Mouse (Mus musculus): ENCODE measurements at regions not wholly inside any gene's neighbourhood (a gene's known extent, or its start where the extent isn't known, plus 50 kb on each side); places are given as distances from the start of the nearest gene placed in this dataset.

DNA sequence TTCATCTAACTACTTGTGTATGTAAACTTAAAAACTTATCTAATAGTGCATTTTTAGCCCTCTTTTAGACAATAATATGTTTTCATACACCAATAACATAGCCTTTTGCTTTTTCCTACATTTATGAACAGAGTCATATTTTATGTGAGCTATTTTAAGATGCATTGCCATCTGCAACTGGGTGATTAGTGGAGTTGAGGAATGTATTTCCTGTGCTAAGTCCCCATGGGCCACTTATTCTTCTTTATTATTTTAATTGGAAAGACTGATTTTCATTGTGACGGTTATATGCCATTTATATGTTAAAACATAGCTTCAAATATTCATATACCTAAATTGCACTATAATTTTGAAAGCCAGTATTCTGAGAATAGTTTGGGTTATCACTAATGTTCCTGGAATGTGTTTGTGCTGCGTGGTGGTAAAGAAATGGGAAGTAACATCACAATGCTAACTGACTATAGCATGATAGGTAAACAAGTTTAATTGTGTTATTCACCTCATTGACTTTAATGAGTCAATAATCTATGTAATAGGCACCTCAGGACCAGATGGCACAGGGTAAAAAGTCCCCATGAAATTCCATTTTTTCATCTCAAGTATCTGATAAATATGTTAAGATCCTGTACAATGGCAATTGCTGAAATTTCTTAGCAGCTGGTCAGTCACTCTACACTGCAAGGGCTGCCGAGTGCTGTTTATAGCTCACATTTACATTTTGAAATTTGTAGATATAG, 1671.5 kb downstream of the Efnb2 start:
- H3K27ac ChIP-seq: no peak overlapping the region
- H3K27me3 ChIP-seq (replicated peaks): no peaks in the 10 kb centered on the region
- no peaks in the 10 kb centered on the region for H3K36me3 ChIP-seq (replicated peaks)
- H3K4me3 ChIP-seq: no peak overlapping the region
- H3K4me1 ChIP-seq: no peaks in the 10 kb centered on the region
- no peak overlapping the region for H3K9ac ChIP-seq
- ATAC-seq (replicated peaks): no peak
- WGBS: 74% methylated on average over 3 of the region's 3 CpGs
- H3K9me3 ChIP-seq: no peaks in the 10 kb centered on the region
- H3K4me2 ChIP-seq: no peak overlapping the region

DNA sequence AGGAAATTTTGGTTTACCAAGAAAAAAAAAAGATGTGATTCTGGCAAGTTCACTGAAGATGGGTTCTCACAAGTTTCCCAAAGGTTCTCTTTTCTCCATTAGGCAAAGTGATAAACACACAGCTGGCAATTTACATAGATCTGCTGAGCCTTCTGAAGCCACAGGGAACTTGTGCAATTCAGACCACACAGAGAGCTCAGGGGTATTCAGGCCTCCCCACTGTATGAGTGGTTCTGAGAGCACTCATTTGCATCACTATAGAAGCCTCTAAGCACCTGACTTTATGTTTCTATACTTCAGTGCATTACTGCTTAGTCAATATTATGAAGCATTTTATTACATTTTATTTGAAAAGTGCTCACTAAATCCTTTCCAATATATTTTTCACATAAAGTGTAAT, 1687.1 kb downstream of the Efnb2 start:
- Histone ChIP-seq H3K4me2 (no peak overlapping the region), H3K27ac (no peak overlapping the region), H3K9me3 (no peaks in the 10 kb centered on the region), H3K36me3 (replicated peaks) (no peaks in the 10 kb centered on the region), H3K9ac (no peak overlapping the region), H3K4me3 (no peak overlapping the region), H3K27me3 (replicated peaks) (no peaks in the 10 kb centered on the region), H3K4me1 (no peaks in the 10 kb centered on the region)
- no peak for ATAC-seq (replicated peaks)

DNA sequence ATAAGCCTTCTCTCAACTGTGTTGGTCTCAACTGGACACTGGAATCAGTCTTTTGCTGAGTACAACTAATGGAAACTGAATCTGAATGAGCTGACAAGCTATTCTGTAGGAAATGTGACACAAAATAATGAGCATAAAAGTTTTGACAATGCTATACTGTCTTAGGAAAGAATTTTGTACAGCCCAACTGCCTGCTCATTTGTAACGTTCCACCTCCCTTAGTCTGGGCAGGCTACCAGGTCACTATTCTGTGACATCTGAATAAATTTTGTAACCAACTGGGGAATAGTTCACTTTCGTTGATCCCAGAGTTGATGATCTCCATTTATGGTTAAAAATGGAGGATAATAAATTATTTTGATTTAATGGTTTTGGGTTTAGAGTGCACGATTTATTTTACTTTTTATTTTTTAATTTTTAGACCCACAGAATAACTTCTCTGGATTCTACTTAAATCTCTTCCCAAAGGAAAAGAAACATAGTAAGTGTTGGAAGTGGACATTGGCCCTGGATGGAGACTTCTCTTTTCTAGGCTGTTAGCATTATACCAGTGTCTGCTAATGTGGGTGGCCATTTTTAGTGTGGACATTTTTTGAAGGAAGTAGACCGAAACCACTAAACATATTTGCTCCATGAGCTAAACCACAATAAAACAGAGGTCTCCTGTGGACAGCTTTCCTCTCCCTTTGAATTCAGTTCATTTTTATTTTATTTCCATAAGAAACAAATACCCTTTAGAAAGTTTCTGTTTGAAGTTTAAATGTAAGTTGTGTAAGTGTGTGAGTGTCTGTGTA, 1697.8 kb downstream of the Efnb2 start:
- no peak overlapping the region for H3K9ac ChIP-seq
- H3K9me3 ChIP-seq: no peaks in the 10 kb centered on the region
- H3K4me1 ChIP-seq: no peaks in the 10 kb centered on the region
- no peaks in the 10 kb centered on the region for H3K36me3 ChIP-seq (replicated peaks)
- no peak for ATAC-seq (replicated peaks)
- H3K4me3 ChIP-seq: no peak overlapping the region
- H3K4me2 ChIP-seq: no peak overlapping the region
- 87% methylated on average over 4 of the region's 4 CpGs for WGBS
- no peaks in the 10 kb centered on the region for H3K27me3 ChIP-seq (replicated peaks)
- H3K27ac ChIP-seq: no peak overlapping the region

DNA sequence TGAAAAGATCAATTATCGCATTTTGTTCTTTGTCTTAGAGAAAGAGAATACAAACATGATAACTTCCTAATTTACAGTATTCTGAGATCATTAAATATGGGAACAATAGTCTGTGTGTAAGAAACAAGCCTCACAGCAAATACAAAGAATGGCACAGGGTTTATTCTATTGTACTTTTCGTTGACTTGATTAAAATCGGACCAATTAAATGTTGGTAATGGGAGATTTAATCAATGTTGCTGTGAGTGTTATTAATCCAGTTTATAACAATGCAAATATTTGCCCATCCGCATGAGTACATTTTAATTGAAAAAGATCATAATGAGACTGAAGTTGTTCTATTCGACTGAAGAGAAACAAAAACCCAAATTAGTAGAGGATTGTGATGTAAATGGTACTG, 1703.0 kb downstream of the Efnb2 start:
- no peak for ATAC-seq (replicated peaks)
- no peaks in the 10 kb centered on the region for H3K9me3 ChIP-seq
- H3K4me1 ChIP-seq: no peaks in the 10 kb centered on the region
- no peak overlapping the region for H3K27ac ChIP-seq
- H3K36me3 ChIP-seq (replicated peaks): no peaks in the 10 kb centered on the region
- no peak overlapping the region for H3K9ac ChIP-seq
- WGBS: 81% methylated on average over 5 of the region's 5 CpGs
- no peaks in the 10 kb centered on the region for H3K27me3 ChIP-seq (replicated peaks)
- no peak overlapping the region for H3K4me3 ChIP-seq
- no peak overlapping the region for H3K4me2 ChIP-seq

DNA sequence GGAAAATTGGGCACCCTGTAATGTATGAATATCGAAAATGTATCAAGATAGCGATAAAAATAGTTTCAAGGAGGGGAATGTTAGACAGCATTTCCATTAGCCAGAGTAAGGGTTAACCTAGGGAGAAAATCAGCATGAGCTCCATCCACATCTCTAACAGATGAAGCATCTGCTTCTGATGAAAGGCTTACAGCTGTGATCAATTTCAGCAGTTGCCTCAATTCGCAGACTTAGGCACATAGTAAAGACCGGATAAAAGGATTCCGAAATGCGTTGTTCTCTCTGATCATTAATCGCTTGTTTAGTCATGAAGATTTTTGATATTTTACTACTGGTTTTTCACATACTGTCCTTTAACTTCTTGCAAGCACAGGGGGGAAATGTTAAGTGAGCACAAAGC, 1706.8 kb downstream of the Efnb2 start:
- Histone ChIP-seq H3K4me1 (no peaks in the 10 kb centered on the region), H3K36me3 (replicated peaks) (no peaks in the 10 kb centered on the region), H3K9ac (no peak overlapping the region), H3K27me3 (replicated peaks) (no peaks in the 10 kb centered on the region), H3K4me3 (no peak overlapping the region), H3K4me2 (no peak overlapping the region), H3K27ac (no peak overlapping the region), H3K9me3 (no peaks in the 10 kb centered on the region)
- 66% methylated on average over 7 of the region's 7 CpGs for WGBS
- ATAC-seq (replicated peaks): no peak

DNA sequence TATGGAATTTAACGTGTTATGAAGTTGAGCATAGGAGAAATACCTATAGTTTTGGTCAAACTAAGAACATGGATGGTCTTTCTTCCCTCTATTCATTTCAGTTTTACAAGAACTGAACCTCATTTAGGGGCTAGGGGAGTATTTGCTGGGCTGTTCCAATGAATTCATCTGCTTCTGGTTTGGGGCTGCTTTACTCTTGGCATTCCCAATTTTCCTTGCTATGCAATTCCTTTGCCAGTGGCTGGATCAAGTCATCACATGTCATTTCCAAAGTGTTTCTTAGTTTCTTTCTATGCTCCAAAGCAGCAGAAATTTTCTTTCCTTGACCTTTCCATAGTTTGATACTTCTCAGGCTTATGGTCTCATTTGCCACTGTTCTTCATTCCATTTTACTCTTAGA, 1738.6 kb downstream of the Efnb2 start:
- ATAC-seq (replicated peaks): no peak
- 85% methylated on average over 1 of the region's 1 CpGs for WGBS

DNA sequence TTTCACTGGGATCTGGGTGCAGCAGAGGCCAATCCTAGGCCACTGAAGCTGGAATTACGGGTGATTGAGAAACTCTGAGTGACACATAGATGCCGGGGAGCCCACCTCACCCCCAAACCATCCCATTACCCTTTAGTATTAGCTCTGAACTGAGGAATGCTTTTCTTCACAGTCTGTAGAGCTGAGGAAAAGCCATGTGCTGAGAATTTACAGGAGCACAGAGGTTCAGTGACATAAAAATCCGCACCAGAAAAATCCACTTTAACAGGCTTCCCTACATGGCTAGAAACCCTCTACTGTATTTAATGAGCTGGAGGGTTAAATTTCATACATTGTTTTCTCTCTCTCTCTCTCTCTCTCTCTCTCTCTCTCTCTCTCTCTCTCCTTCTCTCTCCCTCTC, 1753.4 kb downstream of the Efnb2 start:
- H3K4me3 ChIP-seq: no peak overlapping the region
- H3K9me3 ChIP-seq: no peaks in the 10 kb centered on the region
- no peak overlapping the region for H3K27ac ChIP-seq
- no peaks in the 10 kb centered on the region for H3K36me3 ChIP-seq (replicated peaks)
- no peak for ATAC-seq (replicated peaks)
- whole genome bisulfite sequencing: 78% methylated on average over 3 of the region's 3 CpGs
- no peaks in the 10 kb centered on the region for H3K4me1 ChIP-seq
- no peak overlapping the region for H3K4me2 ChIP-seq
- no peaks in the 10 kb centered on the region for H3K27me3 ChIP-seq (replicated peaks)
- H3K9ac ChIP-seq: no peak overlapping the region

More for the DNA sequence above, 1738.6 kb downstream of the Efnb2 start:
- H3K4me1 ChIP-seq: no peaks in the 10 kb centered on the region
- H3K9me3 ChIP-seq: no peaks in the 10 kb centered on the region
- H3K4me2 ChIP-seq: no peak overlapping the region
- no peak overlapping the region for H3K27ac ChIP-seq
- H3K27me3 ChIP-seq (replicated peaks): no peaks in the 10 kb centered on the region
- no peak overlapping the region for H3K9ac ChIP-seq
- H3K4me3 ChIP-seq: no peak overlapping the region
- H3K36me3 ChIP-seq (replicated peaks): no peaks in the 10 kb centered on the region

DNA sequence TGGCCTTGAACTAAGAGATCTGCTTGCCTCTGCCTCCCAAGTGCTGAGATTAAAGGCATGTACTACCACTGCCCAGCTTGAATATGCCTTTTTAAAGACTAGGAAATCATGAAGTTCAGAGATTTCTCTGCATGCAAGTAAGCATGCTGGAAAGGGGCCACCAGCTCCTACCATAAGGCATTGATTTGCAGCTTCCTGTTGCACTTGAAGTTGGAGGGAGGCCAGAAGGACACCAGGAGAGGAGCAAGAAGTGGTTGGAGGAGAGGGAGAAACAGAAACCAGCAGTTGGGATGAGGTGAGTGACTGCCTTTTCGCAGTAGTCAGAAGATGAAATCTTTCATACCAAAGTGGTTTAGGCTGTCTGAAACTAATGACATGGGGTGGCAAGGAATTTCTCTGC, 1769.6 kb downstream of the Efnb2 start:
- H3K9ac ChIP-seq: no peak overlapping the region
- no peaks in the 10 kb centered on the region for H3K4me1 ChIP-seq
- H3K27me3 ChIP-seq (replicated peaks): no peaks in the 10 kb centered on the region
- H3K27ac ChIP-seq: no peak overlapping the region
- no peak overlapping the region for H3K4me3 ChIP-seq
- WGBS: 80% methylated on average over 1 of the region's 1 CpGs
- no peaks in the 10 kb centered on the region for H3K36me3 ChIP-seq (replicated peaks)
- H3K9me3 ChIP-seq: no peaks in the 10 kb centered on the region
- no peak for ATAC-seq (replicated peaks)
- no peak overlapping the region for H3K4me2 ChIP-seq

DNA sequence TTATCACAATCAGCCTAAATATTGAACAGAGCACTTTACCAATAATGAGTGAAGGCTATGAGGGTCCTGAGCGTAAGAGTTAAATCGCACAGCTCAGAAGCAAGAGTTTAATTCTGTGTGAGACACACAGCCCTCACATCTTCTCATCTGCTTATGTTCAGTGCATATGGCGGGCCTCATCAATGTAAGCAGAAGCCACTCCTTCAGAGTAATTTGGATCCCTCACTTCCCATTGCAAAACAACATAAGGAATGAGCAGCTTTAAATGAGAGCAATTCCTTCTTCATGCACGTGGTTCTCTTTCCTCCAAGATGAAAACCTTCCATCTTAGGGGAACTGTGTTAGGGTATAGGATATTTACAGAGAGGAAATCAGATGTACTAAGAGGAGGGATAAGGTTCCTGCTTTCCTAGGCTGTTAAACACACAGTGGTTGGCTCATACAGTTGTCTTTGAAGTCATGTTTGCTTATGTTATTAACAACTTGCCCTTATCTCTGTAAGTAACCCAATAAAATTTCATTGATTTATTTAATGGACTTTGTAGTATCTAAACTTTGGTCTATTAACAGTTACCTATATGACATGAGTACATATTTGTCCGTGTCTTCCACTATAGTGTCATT, 1774.2 kb downstream of the Efnb2 start:
- H3K4me3 ChIP-seq: no peak overlapping the region
- 89% methylated on average over 5 of the region's 5 CpGs for WGBS
- no peak overlapping the region for H3K9ac ChIP-seq
- H3K4me2 ChIP-seq: no peak overlapping the region
- no peak for ATAC-seq (replicated peaks)
- no peaks in the 10 kb centered on the region for H3K9me3 ChIP-seq
- no peaks in the 10 kb centered on the region for H3K36me3 ChIP-seq (replicated peaks)
- H3K27me3 ChIP-seq (replicated peaks): no peaks in the 10 kb centered on the region
- H3K4me1 ChIP-seq: no peaks in the 10 kb centered on the region
- no peak overlapping the region for H3K27ac ChIP-seq

DNA sequence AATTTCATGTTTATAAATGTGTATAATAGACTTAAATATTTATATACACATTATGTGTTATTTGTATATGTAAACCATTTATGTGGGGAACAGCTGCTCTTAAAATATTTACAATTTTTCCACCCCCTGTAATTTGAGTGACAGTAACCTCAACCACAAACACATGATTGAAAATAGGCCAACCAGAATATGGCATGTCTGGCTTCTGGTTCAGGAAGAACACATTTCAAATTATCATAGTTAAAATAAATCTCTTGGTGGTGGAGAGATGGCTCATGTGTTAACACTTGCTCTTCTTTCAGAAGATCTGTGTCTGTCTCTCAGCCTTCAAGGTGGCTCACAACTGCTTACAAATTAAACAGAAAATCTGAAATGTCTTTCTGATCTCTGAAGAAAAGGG, 1776.2 kb downstream of the Efnb2 start:
- Histone ChIP-seq H3K4me2 (no peak overlapping the region), H3K27me3 (replicated peaks) (no peaks in the 10 kb centered on the region), H3K4me3 (no peak overlapping the region), H3K36me3 (replicated peaks) (no peaks in the 10 kb centered on the region), H3K4me1 (no peaks in the 10 kb centered on the region), H3K9me3 (no peaks in the 10 kb centered on the region), H3K9ac (no peak overlapping the region), H3K27ac (no peak overlapping the region)
- ATAC-seq (replicated peaks): no peak

DNA sequence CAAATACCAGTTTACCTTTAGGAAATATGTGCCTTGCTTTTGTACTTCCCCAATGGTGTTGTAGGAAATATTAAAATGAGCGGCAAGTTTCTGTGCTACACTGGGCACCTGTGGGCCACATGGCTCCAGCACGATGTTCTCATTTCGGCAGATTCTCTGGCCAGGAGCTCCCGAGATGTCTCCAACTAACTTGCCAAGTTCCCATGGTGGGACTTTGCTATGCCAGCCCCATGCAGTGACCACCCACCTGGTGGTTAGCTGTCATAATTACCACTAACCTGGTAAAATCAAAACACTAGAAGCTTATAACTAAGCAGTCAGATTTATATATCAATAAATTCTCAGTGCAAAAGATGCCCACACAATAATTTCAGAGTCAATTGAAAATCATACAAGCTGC, 1777.5 kb upstream of the Slc10a2 start:
- no peaks in the 10 kb centered on the region for H3K9me3 ChIP-seq
- H3K27me3 ChIP-seq (replicated peaks): no peaks in the 10 kb centered on the region
- H3K4me2 ChIP-seq: no peak overlapping the region
- H3K4me1 ChIP-seq: no peaks in the 10 kb centered on the region
- 90% methylated on average over 4 of the region's 4 CpGs for WGBS
- ATAC-seq (replicated peaks): no peak
- no peak overlapping the region for H3K27ac ChIP-seq
- no peak overlapping the region for H3K4me3 ChIP-seq
- H3K9ac ChIP-seq: no peak overlapping the region
- H3K36me3 ChIP-seq (replicated peaks): no peaks in the 10 kb centered on the region

Data from midbrain, embryonic 15.5 days (tissue).